Mouse (Mus musculus): ENCODE results near the gene Col5a1.

- no peak for TF ChIP-seq POLR2A (IDR thresholded peaks at IDR 0.05; ENCODE audit: control insufficient read depth, extremely low read depth, insufficient read depth, low read length, poor library complexity)
- TF ChIP-seq CTCF (IDR thresholded peaks at IDR 0.05; ENCODE audit: borderline replicate concordance, control insufficient read depth, extremely low read depth, insufficient read depth, low read length, poor library complexity), result no peak
These were observed 13.2 kb upstream of the Col5a1 start for GRCm38 (mm10) chr2:27873030-27873429.

All from thymus, adult 2 months (tissue).